Mouse (Mus musculus): ENCODE results near the gene Prkd2.

- TF ChIP-seq CTCF (IDR thresholded peaks at IDR 0.05; ENCODE audit: borderline replicate concordance, insufficient read depth, low read depth, low read length) (peak; percentile 95), POLR2A (IDR thresholded peaks at IDR 0.05; ENCODE audit: borderline replicate concordance, insufficient read depth, low read length) (no peak)
Measured at GRCm38 (mm10) chr7:16874190-16874589, 31.5 kb downstream of the Prkd2 start.

All from cerebellum, adult 2 months (tissue).